Mouse (Mus musculus) inflammation-experienced regulatory T-cells (primary cell): ENCODE results near the gene Col8a1. TPM values are rescaled to one million over a fixed set of nuclear protein-coding genes. Genes with fewer than 3 reads are reported as not detected.

ENCODE experiments used
- polyA plus RNA-seq, 2 experiments: library from polyadenylated mRNA; unstranded; fragments of 100-300 nt; shearing (Covaris generic); gene quantifications; one replicate each; pipeline ENCODE4 v1.2.1; 2017

The Col8a1 gene
- polyA plus RNA-seq, result 1 to 10 TPM in 1 of 2 experiments, under 1 TPM in 1; 0.06 to 1.5 TPM

DNA sequence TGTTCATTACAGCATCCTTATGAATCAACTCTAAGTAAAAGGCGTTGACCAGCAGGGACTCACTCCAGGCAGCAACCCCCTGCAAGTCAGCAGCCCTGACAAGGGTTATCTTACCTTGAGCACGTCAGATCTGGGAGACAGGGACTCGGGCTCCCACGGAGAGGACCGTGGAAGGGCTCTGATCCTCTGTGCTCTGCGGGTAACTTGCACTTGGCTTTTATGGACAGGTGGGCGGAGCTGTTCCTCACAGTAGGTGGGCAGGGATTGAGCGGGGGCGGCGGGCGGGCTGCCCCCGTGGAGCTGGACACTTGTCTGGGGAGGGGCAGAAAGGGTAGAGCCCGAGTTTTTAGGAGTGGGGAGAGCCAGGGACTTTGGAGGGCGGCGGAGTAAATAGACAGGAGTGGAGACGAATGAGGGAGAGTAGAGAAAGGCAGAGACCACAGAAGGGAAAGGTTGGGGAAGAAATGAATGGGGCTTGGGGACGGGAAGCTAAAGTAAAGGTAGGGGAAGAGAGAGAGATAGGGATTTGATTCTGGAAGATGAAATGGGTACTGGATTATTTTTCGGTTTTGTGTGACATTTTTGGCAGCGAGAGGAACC, at the start of gene Col8a1:
TSS of gene Col8a1 (minus strand) at position 212 of the 600 bp plus-strand sequence.

DNA sequence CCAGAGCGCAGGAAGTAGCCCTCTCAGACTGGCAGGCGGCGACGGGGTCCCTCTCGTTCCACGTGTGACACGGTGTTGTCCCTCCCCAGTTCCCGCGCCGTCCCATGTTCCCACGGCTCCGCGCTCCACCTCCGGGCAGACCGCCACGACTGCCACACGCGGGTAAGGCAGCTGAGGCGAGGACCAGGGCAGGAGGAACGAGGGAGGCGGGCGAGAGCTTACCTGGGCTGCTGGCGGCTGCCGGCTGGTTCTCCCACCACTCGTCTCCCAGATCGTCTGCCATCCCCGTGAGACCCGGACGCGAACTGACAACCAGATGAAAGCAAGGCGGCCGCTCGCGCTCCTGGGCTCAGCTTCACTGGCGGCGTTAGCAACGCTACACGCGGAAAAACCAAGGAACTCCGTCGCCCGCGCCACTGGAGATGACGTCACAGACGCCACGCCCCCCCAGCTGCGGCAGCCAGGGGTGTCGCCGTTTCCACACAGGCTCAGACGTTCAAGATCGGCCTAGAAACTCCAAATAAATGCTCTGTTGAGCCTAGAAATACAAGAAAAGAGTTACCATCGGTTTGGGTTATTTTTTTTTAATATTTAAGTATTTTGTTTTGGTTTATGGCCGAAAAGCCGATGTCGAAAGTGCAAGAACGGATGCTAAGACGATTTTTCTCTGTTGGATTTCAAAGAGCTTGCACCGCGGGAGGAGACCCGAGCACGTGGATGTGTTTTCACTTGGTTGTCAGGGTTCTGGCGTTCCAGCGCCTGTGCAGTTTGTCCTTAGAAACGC, 147.9 kb downstream of the Col8a1 start, which contains the start of gene Cmss1:
TSS of gene Cmss1 (minus strand) at position 421 of the 784 bp plus-strand sequence.

Other genes starting within 250 kb of the Col8a1 start
- 10 to 100 TPM; 25.3 to 29.9 TPM for gene Cmss1, start 147.9 kb downstream of the Col8a1 start, polyA plus RNA-seq